Mouse (Mus musculus) thymus, adult 18-20 months (tissue): Measurements from ENCODE around the gene Rai2.
"Not testable (repeated sequence)": the region's sequence is repeated elsewhere in the genome, so short reads cannot be mapped to it uniquely, and the experiment has no call there.

Experiments used
- DNase-seq, 2 experiments: peaks; one replicate each; pipeline ENCODE4 v3.0.0; 2022; ENCODE audit warnings: mixed read lengths in 2 of 2

Gene Rai2

DNA sequence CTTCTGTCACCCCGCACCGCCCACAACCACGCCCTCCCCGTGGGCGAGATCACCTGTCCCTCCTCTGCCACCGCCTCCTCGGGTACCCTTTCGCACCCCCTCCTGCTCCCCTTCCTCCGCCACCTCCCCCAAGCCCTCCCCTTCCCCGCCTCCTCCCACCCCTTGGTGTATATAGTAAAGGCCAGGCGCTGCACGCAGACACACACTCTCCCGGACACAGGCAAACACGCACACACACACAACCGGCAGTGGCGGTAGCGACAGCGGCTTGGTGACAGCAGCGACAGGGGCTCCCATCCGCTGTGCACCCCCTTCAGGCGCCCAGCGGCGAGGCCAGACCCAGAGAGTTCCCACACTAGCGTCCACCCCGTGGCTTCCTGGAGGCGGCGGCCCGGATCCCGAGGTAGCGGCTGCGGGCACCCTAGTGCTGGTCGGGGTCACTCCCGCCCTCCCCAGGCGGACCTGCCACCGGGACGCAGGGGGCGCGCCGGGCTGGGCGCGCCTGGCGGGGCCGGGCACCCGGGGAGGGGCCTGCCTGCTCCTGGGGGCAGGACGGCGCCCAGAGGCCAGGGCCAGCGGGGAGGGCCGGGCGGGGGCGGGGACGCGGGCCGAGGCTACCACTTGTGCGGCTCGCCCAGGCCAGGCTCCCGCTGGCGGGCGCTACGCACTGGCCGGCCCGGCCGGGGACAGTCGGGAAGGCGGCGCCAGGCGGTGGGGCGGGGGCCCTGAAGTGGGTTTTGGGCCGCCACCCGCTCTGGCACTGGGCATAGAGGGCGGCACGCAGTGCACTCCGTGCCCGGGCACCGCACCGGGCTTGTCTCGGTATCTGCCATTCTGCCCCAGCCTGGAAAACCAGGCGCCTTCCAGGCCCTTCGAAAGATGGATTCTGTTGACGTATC lies at the start of gene Rai2:
Gene Rai2, plus strand, starts transcription at position 205 of the 899 bp plus-strand sequence.
- DNase-seq: no peak

DNA sequence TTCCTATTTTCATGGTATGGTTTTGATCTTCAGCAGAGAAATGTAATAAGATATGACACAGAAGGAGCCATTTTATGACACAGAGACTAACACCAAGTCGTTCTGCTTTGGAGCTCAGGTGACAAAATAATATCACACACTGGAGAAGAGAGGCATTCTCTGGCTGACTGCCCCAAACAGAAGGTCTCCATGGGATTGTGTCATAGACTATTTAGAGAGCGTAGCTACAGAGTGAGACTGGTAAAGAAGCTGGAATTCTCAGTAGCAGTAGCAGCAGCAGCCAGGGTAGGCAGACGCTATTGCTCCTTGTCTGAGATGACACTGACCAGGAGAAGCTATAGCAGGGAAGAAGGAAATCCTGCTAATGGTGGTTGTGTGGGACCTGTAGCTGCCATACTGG lies 27.5 kb upstream of the Rai2 start:
- no peak for DNase-seq

GRCm38 (mm10) chrX:161716503-161716864 lies 385 bp upstream of the Rai2 start:
- no peak for DNase-seq

DNA sequence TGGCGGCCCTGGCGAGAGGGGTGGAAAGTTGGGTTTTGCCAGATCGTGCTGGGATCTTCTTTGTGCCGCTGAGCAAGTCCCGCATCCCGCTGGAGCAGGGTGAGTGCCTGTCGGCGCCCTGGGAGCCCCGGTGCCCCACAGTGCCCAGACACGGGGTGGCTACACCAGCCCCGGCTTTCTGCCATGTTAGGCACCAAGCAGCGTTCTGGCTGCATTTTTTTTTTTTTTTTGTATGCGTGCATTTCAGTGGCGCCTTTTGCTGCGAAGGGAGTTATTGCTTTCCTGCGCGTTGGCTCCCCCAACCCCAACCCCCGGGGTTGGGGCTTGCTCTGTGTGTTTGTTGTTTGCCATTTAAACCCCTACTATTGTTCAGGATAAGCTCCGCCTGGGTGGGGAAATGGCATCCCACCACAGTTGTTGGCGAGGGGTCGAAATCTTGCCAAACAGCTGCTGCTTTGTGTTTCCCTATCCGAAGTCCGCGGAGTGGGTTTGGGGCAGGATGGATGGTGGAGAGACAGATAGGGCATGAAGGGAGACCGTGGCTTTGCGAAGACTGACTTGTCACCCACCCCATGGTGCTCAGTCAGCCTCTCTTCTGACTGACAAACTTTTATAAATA lies 1.0 kb downstream of the Rai2 start:
- no peak for DNase-seq

- DNase-seq: no peak
Observed at GRCm38 (mm10) chrX:161718548-161718947, 1.7 kb downstream of the Rai2 start.

- no peak for DNase-seq
Observed at GRCm38 (mm10) chrX:161721082-161721481, 4.2 kb downstream of the Rai2 start.

DNA sequence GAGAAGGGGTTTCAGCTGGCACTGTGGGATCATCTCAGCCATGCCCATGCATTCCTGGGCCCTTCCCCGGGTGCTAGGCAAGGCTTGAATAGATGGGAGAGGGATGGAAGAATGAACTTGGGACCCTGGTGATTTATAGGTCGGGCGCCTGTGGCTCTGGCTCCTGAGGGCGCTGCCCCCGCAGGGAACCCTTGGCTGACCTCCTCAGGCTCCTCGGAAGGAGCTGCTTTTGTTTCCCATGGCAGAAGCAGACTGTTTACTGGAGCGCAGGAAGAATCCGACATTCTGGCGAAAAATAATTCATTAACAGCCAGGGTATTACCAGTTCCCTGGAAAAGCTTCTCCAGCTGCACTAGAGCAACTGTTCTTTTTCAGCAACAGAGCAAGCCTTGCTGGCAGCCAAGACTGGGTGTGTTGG lies 6.5 kb downstream of the Rai2 start:
- DNase-seq: no peak

DNA sequence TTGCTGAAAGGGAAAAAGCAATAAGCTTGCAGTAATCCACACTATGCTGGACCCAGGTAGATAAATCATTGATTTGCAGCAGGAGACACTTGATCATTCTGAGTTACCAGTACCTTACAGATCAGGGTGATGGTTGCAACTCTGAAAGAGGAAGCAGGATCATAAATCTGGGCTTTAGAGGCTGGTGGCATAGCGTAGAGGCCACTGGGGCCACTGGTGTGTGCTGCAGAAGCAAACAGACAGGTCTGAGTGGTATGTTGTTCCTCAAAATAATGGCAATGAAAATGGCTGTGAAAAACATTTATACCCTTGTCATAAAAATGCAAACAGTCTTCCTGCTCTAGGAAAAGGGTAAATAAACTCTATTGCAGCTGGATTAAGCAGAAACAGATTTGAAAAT lies 9.4 kb downstream of the Rai2 start:
- DNase-seq: no peak

DNA sequence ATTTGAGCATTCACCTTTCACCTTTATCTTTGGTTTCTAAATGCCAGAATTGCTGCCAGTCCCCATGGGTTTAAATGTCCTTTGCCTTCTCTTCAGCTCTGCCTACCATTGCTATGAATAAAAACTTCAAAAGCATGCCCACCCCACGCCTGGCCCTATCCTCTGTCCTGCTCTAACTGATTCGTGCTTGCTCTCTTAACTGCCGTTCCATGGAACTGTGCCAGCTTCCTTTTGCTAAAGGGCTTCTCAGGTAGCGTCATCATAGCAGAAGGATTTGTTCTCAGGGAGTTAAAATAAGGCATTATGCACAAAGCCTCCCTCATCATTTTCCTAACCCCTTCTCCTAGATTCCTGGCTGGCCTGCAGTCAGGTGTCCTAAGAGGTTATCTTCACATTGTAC lies 11.6 kb downstream of the Rai2 start:
- no peak for DNase-seq

DNA sequence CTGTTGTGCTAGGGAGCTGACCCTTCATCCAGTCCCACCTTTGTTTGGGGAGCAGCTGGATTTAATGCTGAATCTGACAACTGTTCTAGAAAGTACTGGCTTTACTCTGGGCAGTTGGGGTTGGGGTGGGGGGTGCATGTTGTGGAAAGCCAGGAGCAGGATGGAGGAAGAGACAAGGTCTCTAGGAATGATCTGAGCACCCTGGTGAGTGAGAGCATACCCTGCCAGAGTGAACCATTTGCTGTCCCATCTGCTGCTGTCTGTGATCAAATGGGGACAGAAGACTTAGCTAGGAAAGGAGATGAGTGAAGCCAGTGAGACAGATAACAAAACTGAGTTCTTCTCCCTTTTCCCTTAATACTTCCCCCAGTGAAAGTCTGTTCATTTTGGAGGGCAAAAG lies 13.2 kb downstream of the Rai2 start:
- DNase-seq: no peak

- DNase-seq: no peak
Observed at GRCm38 (mm10) chrX:161731859-161732258, 15.0 kb downstream of the Rai2 start.

GRCm38 (mm10) chrX:161733581-161734309 lies 16.9 kb downstream of the Rai2 start:
- no peak for DNase-seq

GRCm38 (mm10) chrX:161734310-161734676 lies 17.4 kb downstream of the Rai2 start:
- no peak for DNase-seq

GRCm38 (mm10) chrX:161739374-161739773 lies 22.5 kb downstream of the Rai2 start:
- DNase-seq: no peak

DNA sequence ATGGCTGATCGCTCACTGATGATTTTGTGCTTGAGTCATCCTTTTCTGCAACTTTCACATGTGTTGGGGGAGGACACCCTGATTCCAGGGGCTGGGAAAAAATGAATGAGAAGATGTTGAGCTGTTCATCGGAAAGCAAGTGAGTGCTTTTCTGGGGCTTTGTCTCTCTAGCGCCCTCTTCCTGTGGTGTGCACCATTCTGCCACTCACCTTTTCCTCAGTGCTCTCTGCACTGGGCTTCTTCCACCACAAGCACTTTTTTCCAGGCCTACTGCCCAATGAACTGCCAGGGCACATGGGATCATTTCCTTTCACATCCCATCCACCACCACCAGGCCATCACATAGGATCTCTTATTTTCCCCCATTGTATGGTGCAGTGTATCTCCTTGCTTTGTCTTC lies 26.2 kb downstream of the Rai2 start:
- DNase-seq: no peak

DNA sequence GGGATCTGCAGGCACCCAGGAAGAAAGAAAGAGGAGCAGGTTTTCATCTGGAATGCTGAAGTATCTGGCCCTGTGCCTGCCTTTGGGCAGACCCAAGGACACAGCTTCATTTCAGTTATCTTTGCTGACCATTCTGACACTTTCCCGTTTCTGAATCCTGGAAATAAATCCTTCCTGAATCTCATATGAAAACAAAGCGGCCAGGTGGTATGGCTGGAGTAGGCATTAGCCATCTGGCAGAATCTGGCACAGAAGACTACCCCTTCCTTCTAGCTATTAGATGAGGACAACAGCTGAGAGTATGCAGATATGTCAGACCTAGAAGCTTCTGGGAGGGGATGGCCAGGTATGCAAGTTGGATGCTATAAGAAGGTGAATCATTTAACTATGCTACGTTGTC lies 28.4 kb downstream of the Rai2 start:
- no peak for DNase-seq

GRCm38 (mm10) chrX:161747337-161747736 lies 30.5 kb downstream of the Rai2 start:
- DNase-seq: no peak

- no peak for DNase-seq
Observed at GRCm38 (mm10) chrX:161753514-161753913, 36.6 kb downstream of the Rai2 start.

- DNase-seq: no peak
Observed at GRCm38 (mm10) chrX:161776321-161776962, 59.6 kb downstream of the Rai2 start.

- no peak for DNase-seq
Observed at GRCm38 (mm10) chrX:161780321-161781034, 63.6 kb downstream of the Rai2 start.

GRCm38 (mm10) chrX:161790182-161790581 lies 73.3 kb downstream of the Rai2 start:
- DNase-seq: no peak

DNA sequence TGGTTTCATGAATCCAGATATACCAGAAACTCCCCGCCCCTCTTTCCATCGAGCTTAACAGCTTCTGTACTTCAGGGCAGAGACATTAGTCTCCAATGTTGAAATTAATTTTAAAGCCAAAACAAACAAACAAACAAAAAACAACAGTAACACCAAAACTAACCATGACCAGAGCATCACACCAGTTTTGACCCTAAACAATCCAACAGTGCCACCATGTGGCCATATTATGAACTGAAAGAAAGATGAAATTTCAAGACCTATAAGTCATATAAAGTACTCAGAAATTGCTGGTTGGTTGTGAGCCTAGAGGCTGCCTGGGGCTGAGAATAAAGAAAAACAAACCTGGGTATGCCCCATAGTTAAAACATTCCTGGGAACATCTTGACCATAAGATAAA lies 109.3 kb downstream of the Rai2 start:
- DNase-seq: not testable (repeated sequence)
